Mouse (Mus musculus) intestine, embryonic 15.5 days (tissue): ENCODE data around the gene Ccdc181. TPM values are rescaled to one million over a fixed set of nuclear protein-coding genes. Genes with fewer than 3 reads are reported as not detected.

ENCODE experiments used
- ATAC-seq: fragments of 200-750 bp; cut with Nextera tagmentation; 2 replicates; pipeline ENCODE4 v1.8.0; 2017; ENCODE audit warnings: moderate TSS enrichment, moderate library complexity
- H3K27ac ChIP-seq: fragments of 300-500 bp; sonication (generic); 2 replicates; pipeline ENCODE4 v1.5.1; 2015; ENCODE audit warnings: mild to moderate bottlenecking, inconsistent platforms
- H3K27me3 ChIP-seq: fragments of 300-500 bp; sonication (generic); replicated peaks from 2 replicates; pipeline ENCODE4 v1.6.1; 2015; ENCODE audit warnings: inconsistent platforms
- H3K36me3 ChIP-seq: fragments of 300-500 bp; sonication (generic); 2 replicates; pipeline ENCODE4 v1.6.1; 2015; ENCODE audit warnings: inconsistent platforms
- H3K4me1 ChIP-seq: fragments of 300-500 bp; sonication (generic); replicated peaks from 2 replicates; pipeline ENCODE4 v1.6.1; 2015; ENCODE audit warnings: inconsistent platforms
- H3K4me2 ChIP-seq: fragments of 300-500 bp; sonication (generic); replicated peaks from 2 replicates; pipeline ENCODE4 v1.6.1; 2015; ENCODE audit warnings: mild to moderate bottlenecking, inconsistent platforms
- H3K4me3 ChIP-seq: fragments of 300-500 bp; sonication (generic); replicated peaks from 2 replicates; pipeline ENCODE4 v1.5.1; 2015; ENCODE audit warnings: inconsistent platforms
- H3K9ac ChIP-seq: fragments of 300-500 bp; sonication (generic); 2 replicates; pipeline ENCODE4 v1.6.1; 2015; ENCODE audit warnings: inconsistent platforms
- H3K9me3 ChIP-seq: fragments of 300-500 bp; sonication (generic); 2 replicates; pipeline ENCODE4 v1.6.1; 2016; ENCODE audit warnings: inconsistent platforms
- WGBS: fragments of 180-500 bp; shearing (Covaris S2); methylation state at CpG from one replicate; pipeline ENCODE4 v1.1.7; 2015; 5-methylcytosine and 5-hydroxymethylcytosine counted together
- polyA plus RNA-seq: library from polyadenylated mRNA; unstranded; fragments of >200 nt; fragmentation: Nextera tagmentation; extraction: Ambion mirVana; gene quantifications from 2 replicates; pipeline ENCODE4 v1.2.1, GENCODE M21; 2015

The Ccdc181 gene
- polyA plus RNA-seq, 1 experiment from 2014 or later = 8.0 TPM

DNA sequence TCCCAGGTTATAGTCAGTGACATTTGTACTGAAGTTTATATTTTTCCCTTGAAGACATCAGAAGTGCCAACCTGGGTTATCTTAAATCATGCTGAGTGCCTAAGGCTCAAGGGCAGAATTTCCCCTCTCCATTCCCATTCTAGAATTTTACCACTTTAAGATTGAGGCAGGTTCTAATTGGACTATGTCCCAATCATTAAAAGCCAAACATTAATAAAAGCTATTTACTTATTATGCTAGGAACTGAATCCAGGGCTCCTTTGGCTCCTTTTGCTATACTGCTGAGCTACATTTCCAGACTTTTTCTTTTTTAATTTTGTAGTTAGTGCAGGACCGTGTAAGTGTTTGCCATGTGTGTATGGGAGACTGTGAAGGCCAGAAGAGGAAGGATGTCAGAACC, 23.9 kb upstream of the Ccdc181 start:
- 86% methylated on average over 1 of the region's 1 CpGs for WGBS
- Histone ChIP-seq H3K4me3 (no peak overlapping the region), H3K9me3 (no peaks in the 10 kb centered on the region), H3K27ac (no peak overlapping the region), H3K4me2 (no peak overlapping the region), H3K4me1 (peaks cover 9% of the 10 kb centered on the region), H3K9ac (no peak overlapping the region), H3K27me3 (no peaks in the 10 kb centered on the region), H3K36me3 (peaks cover 2% of the 10 kb centered on the region; the same call in 1 of the 2 replicates)
- ATAC-seq = no peak

DNA sequence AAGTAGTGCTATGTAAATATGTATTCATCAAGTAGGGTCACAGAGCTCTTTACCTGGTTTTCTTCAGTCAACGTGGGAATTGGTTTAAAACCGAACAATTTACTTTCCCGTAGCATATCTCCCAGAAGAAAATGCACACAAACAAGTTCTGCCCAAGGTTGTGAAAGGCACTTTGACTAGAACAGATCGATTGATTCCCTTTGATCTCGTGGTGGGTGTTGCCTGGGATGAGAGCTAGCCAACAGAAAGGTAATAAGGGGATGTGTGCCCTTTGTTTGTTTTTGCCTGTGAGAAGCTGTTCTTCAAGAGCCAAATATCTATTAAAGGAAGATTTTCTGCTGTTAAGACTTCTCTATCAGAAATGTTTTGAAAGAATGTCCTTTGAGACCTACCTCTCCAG, 22.8 kb upstream of the Ccdc181 start:
- 43% methylated on average over 5 of the region's 5 CpGs for WGBS
- no peaks in the 10 kb centered on the region for H3K9me3 ChIP-seq
- no peak overlapping the region for H3K27ac ChIP-seq
- ATAC-seq = no peak
- no peaks in the 10 kb centered on the region for H3K27me3 ChIP-seq
- H3K36me3 ChIP-seq = peaks cover 12% of the 10 kb centered on the region; the same call in 1 of the 2 replicates
- no peak overlapping the region for H3K4me2 ChIP-seq
- H3K9ac ChIP-seq = no peak overlapping the region
- H3K4me3 ChIP-seq = no peak overlapping the region
- H3K4me1 ChIP-seq = peaks cover 9% of the 10 kb centered on the region

DNA sequence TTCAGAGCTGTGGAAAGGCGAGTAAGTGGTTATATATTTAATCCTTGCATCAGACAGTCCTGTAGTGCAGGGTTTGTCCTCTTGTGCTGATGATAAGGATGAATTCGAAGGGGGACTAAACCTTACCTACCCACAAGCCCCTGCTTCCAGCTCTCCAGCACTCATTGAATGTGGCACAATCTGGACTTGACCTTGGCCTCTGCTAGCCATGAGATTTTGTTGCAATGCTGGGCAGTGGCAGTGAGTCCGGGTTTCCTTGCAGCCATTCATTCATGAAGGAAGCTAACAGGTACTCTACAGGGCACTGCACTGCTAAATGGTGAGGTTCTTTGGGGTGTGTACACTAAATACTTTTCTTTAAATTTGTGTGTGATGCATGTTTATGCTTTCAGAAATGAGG, 20.5 kb upstream of the Ccdc181 start:
- Histone ChIP-seq H3K36me3 (peaks cover 12% of the 10 kb centered on the region; the same call in 1 of the 2 replicates), H3K9ac (no peak overlapping the region), H3K4me3 (no peak overlapping the region), H3K27ac (no peak overlapping the region), H3K27me3 (no peaks in the 10 kb centered on the region), H3K9me3 (no peaks in the 10 kb centered on the region), H3K4me1 (peaks cover 6% of the 10 kb centered on the region), H3K4me2 (no peak overlapping the region)
- WGBS = 73% methylated on average over 3 of the region's 3 CpGs
- no peak for ATAC-seq

DNA sequence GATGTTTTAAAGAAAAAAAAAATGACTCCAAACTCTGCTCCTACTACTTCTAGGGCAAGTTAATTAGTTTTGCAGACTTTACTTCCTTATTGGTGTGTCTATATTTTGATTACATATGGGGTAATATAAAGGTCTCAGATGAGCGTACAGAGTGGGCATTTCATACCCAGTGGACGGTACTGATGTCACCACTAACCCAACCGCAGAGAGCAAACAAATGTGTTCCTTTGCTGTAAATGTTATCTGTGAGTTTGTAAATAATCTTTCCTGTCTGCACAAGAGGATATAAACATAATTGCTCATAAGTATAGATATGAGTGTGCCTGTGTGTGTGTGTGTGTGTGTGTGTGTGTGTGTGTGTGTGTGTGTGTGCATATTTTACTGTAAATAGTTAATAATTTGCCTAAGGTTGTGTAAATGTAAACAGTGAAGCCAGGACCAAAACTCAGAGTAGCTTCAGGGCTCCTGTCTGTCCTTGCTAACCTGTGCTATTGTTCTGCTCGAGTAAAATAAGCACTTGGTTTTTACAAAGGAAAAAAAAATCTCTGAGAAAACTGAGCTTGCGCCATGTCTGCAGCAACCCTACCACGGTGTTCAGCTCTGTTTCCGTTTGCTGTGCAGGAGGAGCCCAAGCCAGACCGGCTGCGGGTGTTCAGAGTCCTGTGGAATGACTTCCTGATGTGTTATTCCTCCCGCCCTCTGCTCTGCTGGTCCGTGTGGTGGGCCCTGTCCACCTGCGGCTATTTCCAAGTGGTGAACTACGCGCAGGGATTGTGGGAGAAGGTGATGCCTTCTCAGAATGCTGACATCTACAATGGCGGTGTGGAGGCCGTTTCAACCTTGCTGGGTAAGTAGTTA, 15.0 kb upstream of the Ccdc181 start:
- H3K27me3 ChIP-seq = no peaks in the 10 kb centered on the region
- 64% methylated on average over 16 of the region's 16 CpGs for WGBS
- H3K4me1 ChIP-seq = no peaks in the 10 kb centered on the region
- peaks cover 14% of the 10 kb centered on the region; the same call in 1 of the 2 replicates for H3K36me3 ChIP-seq
- peak; percentile 80 for ATAC-seq
- no peak overlapping the region for H3K9ac ChIP-seq
- no peak overlapping the region for H3K27ac ChIP-seq
- H3K4me2 ChIP-seq = no peak overlapping the region
- H3K9me3 ChIP-seq = no peaks in the 10 kb centered on the region
- H3K4me3 ChIP-seq = no peak overlapping the region

GRCm38 (mm10) chr1:164261553-164261952, 13.8 kb upstream of the Ccdc181 start:
- WGBS = 90% methylated on average over 7 of the region's 7 CpGs
- Histone ChIP-seq H3K9ac (no peak overlapping the region), H3K9me3 (no peaks in the 10 kb centered on the region), H3K27ac (no peak overlapping the region), H3K36me3 (peaks cover 11% of the 10 kb centered on the region; the same call in 1 of the 2 replicates), H3K4me2 (no peak overlapping the region), H3K4me3 (no peak overlapping the region), H3K27me3 (no peaks in the 10 kb centered on the region), H3K4me1 (no peaks in the 10 kb centered on the region)
- ATAC-seq = no peak

DNA sequence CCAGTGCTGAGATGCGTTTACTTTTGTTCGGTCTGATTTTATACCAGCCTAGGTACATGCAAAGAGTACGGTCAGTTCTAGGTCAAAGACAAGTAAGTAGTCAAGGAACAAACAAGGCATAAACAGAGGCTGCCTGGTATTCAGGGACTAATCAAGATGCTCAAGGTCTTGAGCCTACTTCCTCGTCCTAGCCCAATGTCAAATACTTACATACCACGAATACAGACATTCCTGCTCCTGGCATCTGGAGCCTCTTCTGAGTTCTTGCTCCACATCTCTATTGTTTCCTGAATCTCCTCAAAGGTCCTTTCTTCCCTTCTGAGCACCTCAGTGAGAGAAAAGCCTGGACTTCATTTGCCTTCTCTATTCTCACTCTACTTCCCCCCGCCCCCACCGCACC, 4.4 kb upstream of the Ccdc181 start:
- Histone ChIP-seq H3K4me1 (0 out of 2 replicates have a peak, but pooled peaks cover 4% of the 10 kb centered on the region), H3K27ac (no peak overlapping the region), H3K4me2 (no peak overlapping the region), H3K36me3 (no peaks in the 10 kb centered on the region), H3K9me3 (no peaks in the 10 kb centered on the region), H3K9ac (no peak overlapping the region), H3K27me3 (no peaks in the 10 kb centered on the region), H3K4me3 (no peak overlapping the region)
- no peak for ATAC-seq
- 82% methylated on average over 7 of the region's 7 CpGs for WGBS

- Histone ChIP-seq H3K27ac (no peak overlapping the region), H3K9ac (no peak overlapping the region), H3K4me2 (no peak overlapping the region), H3K4me3 (no peak overlapping the region), H3K4me1 (0 out of 2 replicates have a peak, but pooled peaks cover 4% of the 10 kb centered on the region), H3K9me3 (no peaks in the 10 kb centered on the region), H3K36me3 (no peaks in the 10 kb centered on the region), H3K27me3 (no peaks in the 10 kb centered on the region)
- no peak for ATAC-seq
- WGBS = 76% methylated on average over 6 of the region's 6 CpGs
These were observed 1.7 kb upstream of the Ccdc181 start for GRCm38 (mm10) chr1:164273659-164274058.

GRCm38 (mm10) chr1:164276552-164276951, 1.2 kb downstream of the Ccdc181 start:
- 91% methylated on average over 3 of the region's 3 CpGs for WGBS
- Histone ChIP-seq H3K9ac (no peak overlapping the region), H3K4me2 (no peak overlapping the region), H3K27me3 (no peaks in the 10 kb centered on the region), H3K27ac (no peak overlapping the region), H3K36me3 (no peaks in the 10 kb centered on the region), H3K9me3 (no peaks in the 10 kb centered on the region), H3K4me3 (no peak overlapping the region), H3K4me1 (0 out of 2 replicates have a peak, but pooled peaks cover 4% of the 10 kb centered on the region)
- no peak for ATAC-seq

GRCm38 (mm10) chr1:164279332-164279731, 3.9 kb downstream of the Ccdc181 start:
- Histone ChIP-seq H3K9ac (no peak overlapping the region), H3K4me3 (no peak overlapping the region), H3K27ac (no peak overlapping the region), H3K4me2 (no peak overlapping the region), H3K9me3 (no peaks in the 10 kb centered on the region), H3K36me3 (no peaks in the 10 kb centered on the region), H3K27me3 (no peaks in the 10 kb centered on the region), H3K4me1 (0 out of 2 replicates have a peak, but pooled peaks cover 4% of the 10 kb centered on the region)
- WGBS = 62% methylated on average over 4 of the region's 4 CpGs
- no peak for ATAC-seq

GRCm38 (mm10) chr1:164284007-164284406, 8.6 kb downstream of the Ccdc181 start:
- no peaks in the 10 kb centered on the region for H3K36me3 ChIP-seq
- no peak overlapping the region for H3K4me3 ChIP-seq
- H3K27ac ChIP-seq = no peak overlapping the region
- H3K9me3 ChIP-seq = no peaks in the 10 kb centered on the region
- no peaks in the 10 kb centered on the region for H3K4me1 ChIP-seq
- H3K27me3 ChIP-seq = no peaks in the 10 kb centered on the region
- H3K9ac ChIP-seq = no peak overlapping the region
- ATAC-seq = no peak
- no peak overlapping the region for H3K4me2 ChIP-seq
- WGBS = 93% methylated on average over 3 of the region's 3 CpGs

DNA sequence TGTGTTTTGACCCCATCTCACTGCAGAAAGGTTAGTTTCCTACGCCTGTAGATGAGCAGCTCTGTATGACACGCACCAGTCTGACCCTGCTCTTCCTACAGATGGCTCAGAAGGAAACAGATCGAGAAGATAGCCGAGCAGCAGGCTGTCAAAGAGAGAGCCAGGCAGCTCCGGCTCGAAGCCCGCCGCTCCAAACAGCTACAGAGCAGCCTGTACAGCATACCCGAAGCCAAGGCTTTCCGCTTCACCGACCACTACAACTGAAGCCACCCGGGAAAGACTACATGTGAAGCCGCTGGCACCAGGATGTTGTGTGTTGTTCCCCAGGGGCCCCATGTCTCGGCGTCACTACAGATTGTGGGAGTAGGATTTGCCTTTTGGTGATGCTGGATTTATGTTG, 12.0 kb downstream of the Ccdc181 start:
- H3K36me3 ChIP-seq = peaks cover 6% of the 10 kb centered on the region; the same call in 1 of the 2 replicates
- WGBS = 65% methylated on average over 15 of the region's 15 CpGs
- H3K4me3 ChIP-seq = no peak overlapping the region
- no peaks in the 10 kb centered on the region for H3K9me3 ChIP-seq
- no peak overlapping the region for H3K9ac ChIP-seq
- ATAC-seq = no peak
- no peak overlapping the region for H3K4me2 ChIP-seq
- H3K27ac ChIP-seq = no peak overlapping the region
- no peaks in the 10 kb centered on the region for H3K4me1 ChIP-seq
- no peaks in the 10 kb centered on the region for H3K27me3 ChIP-seq

DNA sequence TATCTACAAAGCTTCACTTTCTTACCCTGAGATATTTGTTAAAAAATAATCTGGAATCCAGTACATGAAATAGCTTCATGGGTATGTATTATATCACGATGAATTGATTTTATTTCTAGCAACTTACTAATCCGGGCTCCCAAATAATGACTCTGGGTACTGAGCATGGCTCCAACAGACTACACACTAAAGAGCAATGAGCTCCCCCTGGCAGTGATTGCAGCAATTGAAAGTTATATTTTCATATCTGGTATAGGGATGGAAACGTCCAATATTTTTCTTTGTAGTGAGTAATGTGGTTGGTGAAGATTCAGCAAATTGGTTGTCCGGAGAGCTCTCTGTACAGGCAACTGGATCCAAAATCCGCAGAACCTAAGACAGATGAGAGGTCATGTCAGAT, 16.7 kb downstream of the Ccdc181 start:
- no peak for ATAC-seq
- 86% methylated on average over 5 of the region's 5 CpGs for WGBS
- H3K9ac ChIP-seq = no peak overlapping the region
- H3K4me1 ChIP-seq = no peaks in the 10 kb centered on the region
- H3K9me3 ChIP-seq = no peaks in the 10 kb centered on the region
- H3K36me3 ChIP-seq = peaks cover 11% of the 10 kb centered on the region; the same call in 1 of the 2 replicates
- H3K4me3 ChIP-seq = no peak overlapping the region
- H3K27ac ChIP-seq = no peak overlapping the region
- H3K27me3 ChIP-seq = no peaks in the 10 kb centered on the region
- H3K4me2 ChIP-seq = no peak overlapping the region

DNA sequence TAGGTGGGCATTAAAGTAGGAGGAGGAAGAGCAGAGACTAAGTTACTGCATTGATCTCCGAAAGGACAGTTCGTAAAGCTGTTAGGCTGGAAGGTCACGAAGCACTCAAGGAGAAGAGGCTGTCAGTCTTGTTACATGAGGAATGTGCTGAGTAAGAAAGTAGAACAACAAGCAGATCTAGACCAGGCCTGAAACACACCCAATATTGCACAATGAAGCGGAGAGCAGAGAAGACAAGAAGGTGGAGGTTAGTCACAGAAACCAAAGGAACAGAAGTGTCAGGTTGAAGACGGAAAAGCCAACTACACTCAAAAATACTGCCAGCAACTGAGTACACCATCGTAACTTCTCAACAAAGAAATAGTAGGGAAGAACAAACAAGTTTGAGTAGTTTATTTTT, 18.7 kb downstream of the Ccdc181 start:
- Histone ChIP-seq H3K4me2 (no peak overlapping the region), H3K9me3 (no peaks in the 10 kb centered on the region), H3K36me3 (peaks cover 19% of the 10 kb centered on the region), H3K9ac (no peak overlapping the region), H3K27ac (no peak overlapping the region), H3K4me3 (no peak overlapping the region), H3K27me3 (no peaks in the 10 kb centered on the region), H3K4me1 (no peaks in the 10 kb centered on the region)
- WGBS = 87% methylated on average over 6 of the region's 6 CpGs
- peak; percentile 65 for ATAC-seq
